Mouse (Mus musculus): ENCODE results near the gene Prune1. TPM values are rescaled to one million over a fixed set of nuclear protein-coding genes. Genes with fewer than 3 reads are reported as not detected.

Gene Prune1
- total and polyA plus RNA-seq, 3 experiments, result 28.5 to 51.8 TPM; not detected in 1

DNA sequence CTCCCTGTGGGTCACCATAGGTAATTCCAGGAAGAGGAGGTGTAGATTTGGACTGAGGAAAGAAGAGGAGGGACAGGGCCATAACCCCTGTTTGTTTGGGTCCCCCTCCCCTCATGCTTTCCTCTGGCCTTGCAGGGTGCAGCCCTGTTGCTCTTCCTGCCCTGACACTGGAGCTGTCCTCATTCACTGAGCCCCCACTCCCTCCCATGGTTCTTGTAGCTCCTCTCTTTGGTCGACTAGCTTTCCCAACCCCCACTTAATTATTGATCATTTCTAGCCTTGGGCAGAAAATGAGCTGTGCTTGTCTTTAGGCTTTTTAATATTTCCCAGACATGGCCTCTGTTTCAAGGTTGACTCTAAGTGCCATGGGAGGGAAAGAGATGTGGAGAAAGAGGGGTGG lies 2.2 kb upstream of the Prune1 start (continued):
- TF ChIP-seq MAX (IDR thresholded peaks at IDR 0.05; ENCODE audit: low read length) (no peak), SMC3 (IDR thresholded peaks at IDR 0.05; ENCODE audit: low read depth, low read length) (no peak), MYC (IDR thresholded peaks at IDR 0.05; ENCODE audit: low read depth, low read length) (no peak), MYB (IDR thresholded peaks at IDR 0.05; ENCODE audit: low read depth, low read length) (no peak), TAL1 (IDR thresholded peaks at IDR 0.05; ENCODE audit: low read length) (no peak)

DNA sequence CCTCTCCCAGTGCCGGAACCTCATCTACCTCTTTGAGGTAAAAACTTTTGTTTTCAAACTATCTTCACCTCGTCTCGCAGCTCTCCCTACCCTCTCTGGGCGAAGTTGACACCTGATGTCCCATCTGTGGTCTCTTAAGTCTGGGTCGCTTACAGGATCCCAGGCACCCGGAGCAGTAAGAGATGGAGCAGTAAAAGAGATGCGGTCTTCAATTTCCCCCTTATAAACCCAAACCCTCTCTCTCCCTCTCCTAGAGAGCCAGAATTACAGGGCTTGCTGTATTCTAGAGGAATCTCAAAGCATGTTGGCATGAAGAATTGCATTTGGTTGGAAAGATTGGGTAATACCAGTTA lies 1.7 kb upstream of the Prune1 start:
- Histone ChIP-seq H3K9ac (ENCODE audit: control insufficient read depth, low read depth, low read length, poor library complexity, severe bottlenecking) (peak overlapping the region; percentile 80), H3K4me3 (ENCODE audit: control insufficient read depth in 1 of 2, insufficient read depth in 1 of 2, low read depth in 2 of 2, low read length in 2 of 2) (peak overlapping the region; percentile 77 to 86), H3K27ac (ENCODE audit: control insufficient read depth, low read depth, low read length) (peak overlapping the region; percentile 89), H3K27me3 (ENCODE audit: control insufficient read depth in 1 of 2, insufficient read depth in 2 of 2, low read length in 2 of 2) (no peaks in the 10 kb centered on the region), H3K36me3 (ENCODE audit: control insufficient read depth in 1 of 2, insufficient read depth in 2 of 2, low read length in 2 of 2) (peaks cover 7 to 47% of the 10 kb centered on the region in 2 experiments), H3K79me2 (ENCODE audit: control insufficient read depth, insufficient read depth, low read length, poor library complexity) (peaks cover 52% of the 10 kb centered on the region), H3K4me1 (ENCODE audit: control insufficient read depth in 1 of 2, insufficient read depth in 2 of 2, low read length in 2 of 2) (peaks cover 24 to 50% of the 10 kb centered on the region in 2 experiments), H3K9me3 (replicated peaks; ENCODE audit: insufficient read depth, low read length) (no peaks in the 10 kb centered on the region)
- TF ChIP-seq EP300 (IDR thresholded peaks at IDR 0.05; ENCODE audit: low read depth in 1 of 2, low read length in 2 of 2) (no peak), CTCF (IDR thresholded peaks at IDR 0.05 in 2 of 3, conservative IDR thresholded peaks at IDR 0.05 in 1 of 3; ENCODE audit: control insufficient read depth in 1 of 3, insufficient read depth in 1 of 3, low read depth in 2 of 3, low read length in 3 of 3, poor library complexity in 1 of 3, severe bottlenecking in 1 of 3) (0 out of 6 replicates have a peak, but pooled peaks of 1 of the 3 experiments have one; percentile 8)
- DNase-seq (ENCODE audit: low read depth, low spot score), result no peak

- TF ChIP-seq POLR2AphosphoS5 (IDR thresholded peaks at IDR 0.05; ENCODE audit: borderline replicate concordance, low read depth, low read length), result 0 out of 2 replicates have a peak, but pooled peaks have one; percentile 11
- no peak for TF ChIP-seq USF2 (IDR thresholded peaks at IDR 0.05; ENCODE audit: borderline replicate concordance in 1 of 2, insufficient read depth in 1 of 2, low read depth in 1 of 2, low read length in 2 of 2)
- peak in 1 of 2 experiments; percentile 61; a peak in 1 of 4 replicates for TF ChIP-seq POLR2A (IDR thresholded peaks at IDR 0.05; ENCODE audit: control insufficient read depth in 1 of 2, insufficient read depth in 1 of 2, low read depth in 1 of 2, low read length in 2 of 2, poor library complexity in 1 of 2)
- TF ChIP-seq TBP (IDR thresholded peaks at IDR 0.05; ENCODE audit: low read depth, low read length), result 0 out of 2 replicates have a peak, but pooled peaks have one; percentile 79
- TF ChIP-seq UBTF (IDR thresholded peaks at IDR 0.05; ENCODE audit: borderline replicate concordance, insufficient read depth, low read depth, low read length), result peak; percentile 98
- Histone ChIP-seq H3K27me3 (ENCODE audit: control insufficient read depth in 1 of 2, insufficient read depth in 2 of 2, low read length in 2 of 2) (no peaks in the 10 kb centered on the region), H3K4me3 (ENCODE audit: control insufficient read depth in 1 of 2, insufficient read depth in 1 of 2, low read depth in 2 of 2, low read length in 2 of 2) (peak overlapping the region; percentile 77 to 86), H3K79me2 (ENCODE audit: control insufficient read depth, insufficient read depth, low read length, poor library complexity) (peaks cover 52% of the 10 kb centered on the region), H3K27ac (ENCODE audit: control insufficient read depth, low read depth, low read length) (peak overlapping the region; percentile 89), H3K4me1 (ENCODE audit: control insufficient read depth in 1 of 2, insufficient read depth in 2 of 2, low read length in 2 of 2) (peaks cover 26 to 55% of the 10 kb centered on the region in 2 experiments), H3K9ac (ENCODE audit: control insufficient read depth, low read depth, low read length, poor library complexity, severe bottlenecking) (peak overlapping the region; percentile 80), H3K36me3 (ENCODE audit: control insufficient read depth in 1 of 2, insufficient read depth in 2 of 2, low read length in 2 of 2) (peaks cover 3 to 52% of the 10 kb centered on the region in 2 experiments), H3K9me3 (replicated peaks; ENCODE audit: insufficient read depth, low read length) (no peaks in the 10 kb centered on the region)
- DNase-seq (ENCODE audit: low read depth, low spot score), result peak; percentile 93
Measured at GRCm38 (mm10) chr3:95282865-95283588, 1.2 kb upstream of the Prune1 start.
